Mouse (Mus musculus) thymus, adult 2 months (tissue): ENCODE measurements around the gene Lpcat3. TPM values are rescaled to one million over a fixed set of nuclear protein-coding genes. Genes with fewer than 3 reads are reported as not detected.

Experiments used
- DNase-seq: peaks from one replicate; pipeline ENCODE4 v3.0.0; 2021
- H3K27ac ChIP-seq: fragments of 200-500 bp; 2 replicates; pipeline ENCODE4 v1.5.1; 2012; ENCODE audit warnings: low read length, control low read depth; ENCODE audit not compliant: control insufficient read depth, insufficient read depth
- H3K27me3 ChIP-seq: fragments of 200-500 bp; 2 replicates; pipeline ENCODE4 v1.6.1; 2012; ENCODE audit warnings: mild to moderate bottlenecking, low read length, moderate library complexity, mixed read lengths; ENCODE audit not compliant: control insufficient read depth, insufficient read depth
- H3K36me3 ChIP-seq: fragments of 200-500 bp; 2 replicates; pipeline ENCODE4 v1.6.1; 2012; ENCODE audit warnings: mild to moderate bottlenecking, low read length, moderate library complexity; ENCODE audit not compliant: control insufficient read depth, insufficient read depth
- H3K4me1 ChIP-seq: fragments of 200-500 bp; replicated peaks from 2 replicates; pipeline ENCODE4 v1.6.1; 2012; ENCODE audit warnings: low read length; ENCODE audit not compliant: control insufficient read depth, insufficient read depth
- H3K4me3 ChIP-seq: fragments of 200-500 bp; 2 replicates; pipeline ENCODE4 v1.5.1; 2012; ENCODE audit warnings: mild to moderate bottlenecking, low read length, control low read depth, moderate library complexity; ENCODE audit not compliant: control insufficient read depth, insufficient read depth
- CTCF ChIP-seq: fragments of 200-500 bp; IDR thresholded peaks from 2 replicates; pipeline ENCODE4 v1.5.1; 2012; ENCODE audit warnings: mild to moderate bottlenecking, control low read depth, low read length, moderate library complexity, borderline replicate concordance; ENCODE audit not compliant: control insufficient read depth, poor library complexity, insufficient read depth; ENCODE audit errors: extremely low read depth
- POLR2A ChIP-seq: fragments of 200-500 bp; IDR thresholded peaks from 2 replicates; pipeline ENCODE4 v1.6.1; 2012; ENCODE audit warnings: mild to moderate bottlenecking, low read length, control low read depth, moderate library complexity; ENCODE audit not compliant: control insufficient read depth, poor library complexity, insufficient read depth; ENCODE audit errors: extremely low read depth
- WGBS: fragments of 180-500 bp; shearing (Covaris S2); methylation state at CpG from one replicate; pipeline ENCODE4 v1.1.7; 2018; 5-methylcytosine and 5-hydroxymethylcytosine counted together
- polyA plus RNA-seq: library from polyadenylated mRNA; depleted of rRNA; stranded (reverse); fragments of >200 nt; gene quantifications from 2 replicates; pipeline ENCODE4 v1.2.3, GENCODE M21; 2012

Gene Lpcat3
- polyA plus RNA-seq, 1 experiment: 184 TPM

GRCm38 (mm10) chr6:124703789-124704188 lies 41.0 kb downstream of the Lpcat3 start:
- DNase-seq: no peak
- H3K27me3 ChIP-seq: no peaks in the 10 kb centered on the region
- no peak overlapping the region for H3K4me3 ChIP-seq
- H3K36me3 ChIP-seq: peaks cover 49% of the 10 kb centered on the region
- no peak overlapping the region for H3K27ac ChIP-seq
- H3K4me1 ChIP-seq: no peaks in the 10 kb centered on the region; the same call in 1 of the 2 replicates
- WGBS: 90% methylated on average over 7 of the region's 7 CpGs
- TF ChIP-seq POLR2A: no peak
- TF ChIP-seq CTCF: no peak

GRCm38 (mm10) chr6:124704417-124704816 lies 41.6 kb downstream of the Lpcat3 start:
- WGBS: 96% methylated on average over 2 of the region's 2 CpGs
- Histone ChIP-seq H3K4me3 (no peak overlapping the region), H3K4me1 (no peaks in the 10 kb centered on the region; the same call in 1 of the 2 replicates), H3K27me3 (no peaks in the 10 kb centered on the region), H3K36me3 (peaks cover 49% of the 10 kb centered on the region), H3K27ac (no peak overlapping the region)
- TF ChIP-seq POLR2A (no peak), CTCF (no peak)
- no peak for DNase-seq

- H3K27ac ChIP-seq: no peak overlapping the region
- WGBS: 93% methylated on average over 5 of the region's 5 CpGs
- H3K36me3 ChIP-seq: peaks cover 49% of the 10 kb centered on the region
Observed at GRCm38 (mm10) chr6:124706061-124706627, 43.3 kb downstream of the Lpcat3 start.

GRCm38 (mm10) chr6:124708289-124708889 lies 45.6 kb downstream of the Lpcat3 start:
- Histone ChIP-seq H3K27ac (no peak overlapping the region), H3K4me3 (no peak overlapping the region), H3K4me1 (peaks cover 11% of the 10 kb centered on the region), H3K27me3 (no peaks in the 10 kb centered on the region), H3K36me3 (peaks cover 33% of the 10 kb centered on the region)
- WGBS: 98% methylated on average over 10 of the region's 10 CpGs
- DNase-seq: no peak
- TF ChIP-seq POLR2A: no peak
- TF ChIP-seq CTCF: no peak

More at GRCm38 (mm10) chr6:124706061-124706627, 43.3 kb downstream of the Lpcat3 start:
- TF ChIP-seq CTCF (no peak), POLR2A (no peak)
- Histone ChIP-seq H3K4me3 (no peak overlapping the region), H3K4me1 (peaks cover 4% of the 10 kb centered on the region), H3K27me3 (no peaks in the 10 kb centered on the region)
- no peak for DNase-seq

- Histone ChIP-seq H3K27me3 (no peaks in the 10 kb centered on the region), H3K4me3 (peak within 1 kb of the TSS; percentile 99), H3K27ac (peak within 1 kb of the TSS; percentile 72), H3K36me3 (peaks cover 21% of the 10 kb centered on the region), H3K4me1 (peaks cover 15% of the 10 kb centered on the region)
- 1% methylated on average over 76 of the region's 76 CpGs for WGBS
- peak; percentile 98 for DNase-seq
- TF ChIP-seq CTCF (peak; percentile 55; the same call in 1 of the 2 replicates), POLR2A (peak; percentile 79; the same call in 1 of the 2 replicates)
Observed at GRCm38 (mm10) chr6:124711824-124712782, 49.3 kb downstream of the Lpcat3 start, which contains the start of the genes Emg1 and Phb2. Gene Emg1, minus strand, starts transcription at chr6:124712178. Gene Phb2, plus strand, starts transcription at chr6:124712336.

- Histone ChIP-seq H3K4me3 (peak overlapping the region; percentile 99), H3K27ac (no peak overlapping the region), H3K4me1 (peaks cover 15% of the 10 kb centered on the region), H3K36me3 (peaks cover 21% of the 10 kb centered on the region), H3K27me3 (no peaks in the 10 kb centered on the region)
- 16% methylated on average over 11 of the region's 11 CpGs for WGBS
- DNase-seq: no peak
- TF ChIP-seq CTCF: no peak
- TF ChIP-seq POLR2A: no peak
Observed at GRCm38 (mm10) chr6:124712918-124713317, 50.1 kb downstream of the Lpcat3 start.
